Mouse (Mus musculus) forebrain, embryonic 10.5 days (tissue): ENCODE measurements around the gene Tmem125. TPM values are rescaled to one million over a fixed set of nuclear protein-coding genes. Genes with fewer than 3 reads are reported as not detected.
"Not testable (repeated sequence)": the region's sequence is repeated elsewhere in the genome, so short reads cannot be mapped to it uniquely, and the experiment has no call there.

Source experiments
- DNase-seq: peaks from one replicate; pipeline ENCODE4 v3.0.0-alpha.2; 2017; ENCODE audit warnings: low spot score; ENCODE audit errors: extremely low spot score
- H3K27ac ChIP-seq: fragments of 300-500 bp; sonication (generic); 2 replicates; pipeline ENCODE4 v1.5.1; 2016; ENCODE audit warnings: mild to moderate bottlenecking
- H3K27me3 ChIP-seq: fragments of 300-500 bp; sonication (generic); 2 replicates; pipeline ENCODE4 v1.6.1; 2016; ENCODE audit warnings: mild to moderate bottlenecking; ENCODE audit not compliant: poor library complexity, severe bottlenecking
- H3K36me3 ChIP-seq: fragments of 300-500 bp; sonication (generic); replicated peaks from 2 replicates; pipeline ENCODE4 v1.6.1; 2016; ENCODE audit warnings: mild to moderate bottlenecking, moderate library complexity
- H3K4me1 ChIP-seq: fragments of 300-500 bp; sonication (generic); 2 replicates; pipeline ENCODE4 v1.6.1; 2016
- H3K4me3 ChIP-seq: fragments of 300-500 bp; sonication (generic); 2 replicates; pipeline ENCODE4 v1.5.1; 2016; ENCODE audit warnings: mild to moderate bottlenecking, moderate library complexity
- H3K9me3 ChIP-seq: fragments of 300-500 bp; sonication (generic); 2 replicates; pipeline ENCODE4 v1.6.1; 2016; ENCODE audit warnings: mild to moderate bottlenecking, moderate library complexity
- WGBS: fragments of 180-500 bp; shearing (Covaris S2); methylation state at CpG from one replicate; pipeline ENCODE4 v1.1.7; 2016; 5-methylcytosine and 5-hydroxymethylcytosine counted together
- polyA plus RNA-seq: library from polyadenylated mRNA; unstranded; fragments of >200 nt; fragmentation: Nextera tagmentation; extraction: Ambion mirVana; gene quantifications from 2 replicates; pipeline ENCODE4 v1.2.1, GENCODE M21; 2016

Gene Tmem125
- polyA plus RNA-seq, 1 experiment from 2014 or later: 0.68 TPM

DNA sequence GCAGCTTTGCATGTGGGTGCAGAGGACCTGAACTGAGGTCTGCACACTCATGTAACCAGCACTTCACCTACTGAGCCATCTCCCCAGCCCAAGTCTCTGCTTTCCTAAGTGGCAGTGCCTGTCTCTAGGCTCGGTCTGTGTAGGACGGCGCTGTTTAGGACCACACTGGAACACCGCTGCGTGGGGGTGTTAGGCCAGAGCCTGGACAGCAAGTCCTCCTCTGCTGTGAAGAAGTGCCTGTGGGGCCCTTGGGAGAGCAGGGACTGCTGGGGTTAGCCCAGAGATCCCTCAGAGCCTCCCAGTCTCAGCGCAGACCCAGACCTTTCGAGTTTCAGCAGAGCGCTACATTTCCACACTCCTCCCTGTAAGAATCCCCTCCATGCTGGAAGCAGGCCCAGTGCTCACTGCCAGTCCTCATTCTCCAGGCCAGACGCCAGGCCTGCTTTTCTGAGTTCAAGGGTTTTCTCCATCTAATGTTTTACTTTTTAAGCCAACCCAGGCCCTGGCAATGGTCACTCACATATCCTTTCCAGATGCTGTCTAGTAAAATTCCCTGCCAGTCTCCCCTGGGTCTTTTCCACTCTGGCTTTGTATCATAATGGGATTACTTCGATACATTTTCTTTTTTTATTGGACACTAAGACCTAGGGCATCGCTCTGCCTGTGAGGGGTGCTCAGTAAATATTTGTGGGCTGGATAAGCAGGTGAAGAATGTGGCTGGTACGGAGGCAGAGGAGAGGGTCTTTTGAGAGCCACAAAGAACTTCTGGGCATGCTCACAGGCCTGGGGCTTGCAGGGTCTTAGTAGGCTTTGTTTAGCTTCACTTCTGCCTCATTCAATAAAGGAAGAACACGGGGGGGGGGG lies 20.4 kb upstream of the Tmem125 start:
- WGBS: 76% methylated on average over 13 of the region's 13 CpGs
- Histone ChIP-seq H3K4me3 (no peak overlapping the region), H3K27ac (peak overlapping the region; percentile 32; the same call in 1 of the 2 replicates), H3K9me3 (peaks cover 5% of the 10 kb centered on the region; the same call in 1 of the 2 replicates), H3K4me1 (peaks cover 6% of the 10 kb centered on the region), H3K36me3 (no peaks in the 10 kb centered on the region), H3K27me3 (peaks cover 9% of the 10 kb centered on the region)
- no peak for DNase-seq

GRCm38 (mm10) chr4:118553039-118553649 lies 9.3 kb upstream of the Tmem125 start:
- Histone ChIP-seq H3K27ac (no peak overlapping the region), H3K27me3 (no peaks in the 10 kb centered on the region), H3K4me1 (no peaks in the 10 kb centered on the region), H3K36me3 (no peaks in the 10 kb centered on the region), H3K4me3 (no peak overlapping the region), H3K9me3 (no peaks in the 10 kb centered on the region)
- no peak for DNase-seq
- 81% methylated on average over 3 of the region's 3 CpGs for WGBS

- 87% methylated on average over 10 of the region's 10 CpGs for WGBS
- not testable (repeated sequence) for H3K9me3 ChIP-seq, H3K27ac ChIP-seq, H3K27me3 ChIP-seq, H3K36me3 ChIP-seq, H3K4me3 ChIP-seq
- peak; percentile 84 for DNase-seq
- peaks cover 15% of the 10 kb centered on the region for H3K4me1 ChIP-seq
Observed at GRCm38 (mm10) chr4:118548130-118548480, 4.3 kb upstream of the Tmem125 start.

- not testable (repeated sequence) for H3K36me3 ChIP-seq, H3K4me3 ChIP-seq, H3K9me3 ChIP-seq, H3K27ac ChIP-seq, H3K27me3 ChIP-seq, DNase-seq
- WGBS: 86% methylated on average over 23 of the region's 23 CpGs
- peaks cover 19% of the 10 kb centered on the region for H3K4me1 ChIP-seq
Observed at GRCm38 (mm10) chr4:118547424-118548129, 3.7 kb upstream of the Tmem125 start.

DNA sequence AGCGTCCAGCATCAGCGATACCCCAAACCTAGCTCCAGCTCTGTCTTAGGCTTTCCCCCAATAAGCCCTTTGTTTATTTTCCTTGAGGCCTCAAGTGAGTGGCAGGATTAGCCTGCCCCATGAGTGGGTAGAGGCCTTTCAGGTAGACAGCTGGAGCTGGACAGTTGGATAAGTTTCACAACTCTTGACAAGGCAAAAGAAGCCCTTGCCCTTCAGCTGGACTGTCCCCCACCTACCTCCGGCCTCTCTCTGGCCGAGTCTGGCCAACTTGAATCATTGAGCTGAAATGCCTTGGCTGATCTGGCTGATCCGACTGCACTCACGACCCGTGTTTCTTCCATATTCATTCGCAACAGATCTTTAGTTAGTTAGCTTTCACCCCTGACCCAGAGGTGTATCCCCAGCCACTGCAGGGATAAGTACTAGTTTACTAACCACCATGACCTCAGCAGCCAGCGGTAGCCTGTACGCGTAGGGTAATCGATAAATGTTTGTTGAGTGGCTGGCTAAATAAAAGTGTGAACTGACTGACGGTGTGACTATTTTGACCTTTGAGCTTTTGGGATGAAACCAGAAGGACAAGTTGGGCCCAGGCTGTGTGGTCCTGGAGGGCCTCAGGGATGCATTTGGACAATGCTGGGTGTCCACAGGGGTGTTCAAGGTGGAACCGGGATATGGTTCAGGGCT lies 740 bp upstream of the Tmem125 start:
- 78% methylated on average over 14 of the region's 14 CpGs for WGBS
- Histone ChIP-seq H3K27me3 (peaks cover 31% of the 10 kb centered on the region), H3K9me3 (peaks cover 3% of the 10 kb centered on the region), H3K36me3 (no peaks in the 10 kb centered on the region), H3K27ac (no peak overlapping the region), H3K4me1 (peaks cover 30% of the 10 kb centered on the region), H3K4me3 (peak overlapping the region; percentile 50; the same call in 1 of the 2 replicates)
- DNase-seq: no peak

DNA sequence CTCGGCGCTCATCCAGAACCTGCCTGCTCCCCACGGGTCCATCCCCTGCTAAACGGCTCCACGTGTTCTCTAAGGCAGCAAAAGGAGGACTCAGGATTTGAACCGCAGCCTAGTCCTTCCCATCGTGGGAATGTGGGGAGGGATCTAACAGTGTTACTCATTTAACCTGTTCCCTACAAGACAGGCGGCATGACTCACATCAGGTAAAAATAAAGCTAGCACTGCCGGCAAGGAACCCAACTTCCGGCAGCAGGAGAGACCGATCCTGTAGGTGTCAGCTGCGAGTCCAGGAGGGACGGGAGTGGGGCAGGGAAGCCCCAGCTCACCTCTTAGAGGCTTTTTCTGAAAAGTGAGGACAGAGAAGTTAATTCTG lies 700 bp downstream of the Tmem125 start:
- Histone ChIP-seq H3K36me3 (no peaks in the 10 kb centered on the region), H3K4me1 (peaks cover 31% of the 10 kb centered on the region), H3K27me3 (peaks cover 41% of the 10 kb centered on the region), H3K4me3 (peak overlapping the region; percentile 50), H3K27ac (0 out of 2 replicates have a peak overlapping the region, but pooled peaks have one; percentile 48), H3K9me3 (peaks cover 3% of the 10 kb centered on the region)
- 19% methylated on average over 13 of the region's 13 CpGs for WGBS
- no peak for DNase-seq

GRCm38 (mm10) chr4:118542510-118543157 lies 1.2 kb downstream of the Tmem125 start:
- no peak overlapping the region; the same call in 1 of the 2 replicates for H3K4me3 ChIP-seq
- H3K9me3 ChIP-seq: peaks cover 3% of the 10 kb centered on the region
- peaks cover 31% of the 10 kb centered on the region for H3K4me1 ChIP-seq
- no peak for DNase-seq
- peaks cover 41% of the 10 kb centered on the region for H3K27me3 ChIP-seq
- WGBS: 61% methylated on average over 9 of the region's 9 CpGs
- no peaks in the 10 kb centered on the region for H3K36me3 ChIP-seq
- no peak overlapping the region for H3K27ac ChIP-seq

- H3K27me3 ChIP-seq: peaks cover 41% of the 10 kb centered on the region
- no peak overlapping the region for H3K27ac ChIP-seq
- H3K9me3 ChIP-seq: no peaks in the 10 kb centered on the region
- WGBS: 13% methylated on average over 10 of the region's 10 CpGs
- H3K4me1 ChIP-seq: peaks cover 31% of the 10 kb centered on the region
- DNase-seq: no peak
- H3K4me3 ChIP-seq: no peak overlapping the region
- no peaks in the 10 kb centered on the region for H3K36me3 ChIP-seq
Observed at GRCm38 (mm10) chr4:118539904-118540303, 3.9 kb downstream of the Tmem125 start.

- DNase-seq: no peak
- 52% methylated on average over 6 of the region's 6 CpGs for WGBS
- H3K27me3 ChIP-seq: peaks cover 35% of the 10 kb centered on the region
Observed at GRCm38 (mm10) chr4:118537801-118538200, 6.0 kb downstream of the Tmem125 start.

DNA sequence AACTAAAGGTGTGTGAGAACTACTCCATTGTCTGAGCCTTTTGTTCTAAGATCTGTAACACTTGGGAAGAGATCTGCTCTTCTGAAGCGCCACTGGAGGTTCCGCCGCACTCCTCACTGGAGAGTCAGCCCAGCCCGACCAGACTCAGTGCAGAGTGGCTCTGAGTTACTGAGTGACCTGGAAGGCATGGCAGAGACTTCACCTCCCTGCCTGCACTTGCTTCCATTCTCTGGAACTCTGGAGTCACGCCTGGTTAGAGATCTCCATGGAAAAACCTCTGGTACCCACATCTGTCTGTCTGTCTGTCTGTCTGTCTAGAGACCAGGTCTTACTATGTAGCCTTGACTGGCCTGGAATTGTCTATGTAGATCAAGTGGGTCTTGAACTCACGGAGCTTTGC lies 8.2 kb downstream of the Tmem125 start:
- Histone ChIP-seq H3K4me1 (peaks cover 23% of the 10 kb centered on the region), H3K27ac (no peak overlapping the region), H3K36me3 (no peaks in the 10 kb centered on the region), H3K9me3 (no peaks in the 10 kb centered on the region), H3K27me3 (peaks cover 17% of the 10 kb centered on the region), H3K4me3 (no peak overlapping the region)
- 84% methylated on average over 6 of the region's 6 CpGs for WGBS
- no peak for DNase-seq

More at GRCm38 (mm10) chr4:118537801-118538200, 6.0 kb downstream of the Tmem125 start:
- H3K9me3 ChIP-seq: no peaks in the 10 kb centered on the region
- peaks cover 14% of the 10 kb centered on the region for H3K4me1 ChIP-seq
- no peaks in the 10 kb centered on the region for H3K36me3 ChIP-seq
- no peak overlapping the region for H3K4me3 ChIP-seq
- H3K27ac ChIP-seq: no peak overlapping the region

- no peaks in the 10 kb centered on the region for H3K36me3 ChIP-seq
- no peaks in the 10 kb centered on the region for H3K9me3 ChIP-seq
- no peak for DNase-seq
- no peak overlapping the region for H3K27ac ChIP-seq
- H3K27me3 ChIP-seq: 0 out of 2 replicates have a peak, but pooled peaks cover 1% of the 10 kb centered on the region
- peaks cover 12% of the 10 kb centered on the region for H3K4me1 ChIP-seq
- whole genome bisulfite sequencing: 89% methylated on average over 7 of the region's 7 CpGs
- no peak overlapping the region for H3K4me3 ChIP-seq
Observed at GRCm38 (mm10) chr4:118533605-118534004, 10.2 kb downstream of the Tmem125 start.

- 76% methylated on average over 3 of the region's 4 CpGs for WGBS
- H3K4me1 ChIP-seq: peaks cover 12% of the 10 kb centered on the region
- no peak for DNase-seq
- H3K27ac ChIP-seq: no peak overlapping the region
- no peaks in the 10 kb centered on the region for H3K27me3 ChIP-seq
- no peaks in the 10 kb centered on the region for H3K9me3 ChIP-seq
- no peak overlapping the region for H3K4me3 ChIP-seq
- no peaks in the 10 kb centered on the region for H3K36me3 ChIP-seq
Observed at GRCm38 (mm10) chr4:118533156-118533555, 10.7 kb downstream of the Tmem125 start.
